Mouse (Mus musculus): ENCODE data around the gene Robo2.

DNA sequence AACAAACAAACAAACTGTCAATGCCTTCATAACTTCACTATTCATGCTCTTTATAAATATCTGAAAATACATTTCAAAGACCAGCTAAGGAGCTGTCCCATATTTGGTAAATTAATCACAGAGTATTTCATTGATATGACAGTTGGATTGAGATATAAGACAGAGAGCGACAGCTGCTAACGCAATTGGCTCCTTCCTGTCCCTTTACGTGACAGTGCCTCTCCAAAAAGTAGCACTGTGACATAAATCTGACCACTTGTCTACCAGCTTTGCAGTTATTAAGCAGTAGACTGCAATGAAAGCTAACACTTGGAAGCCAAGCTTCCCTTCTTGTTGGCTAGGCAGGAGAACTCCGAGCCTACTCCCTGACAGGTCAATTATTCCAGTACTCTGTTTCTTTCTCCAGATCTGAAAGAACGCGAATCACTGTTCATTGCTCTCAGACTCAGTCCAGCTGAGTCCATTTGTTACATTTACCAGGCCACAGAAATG lies 452.1 kb downstream of the Robo2 start:
- TF ChIP-seq CTCF (IDR thresholded peaks at IDR 0.05 in 2 of 3, conservative IDR thresholded peaks at IDR 0.05 in 1 of 3; ENCODE audit: control insufficient read depth in 1 of 3, insufficient read depth in 1 of 3, low read depth in 2 of 3, low read length in 3 of 3, poor library complexity in 1 of 3, severe bottlenecking in 1 of 3): no peak
- TF ChIP-seq POLR2A (IDR thresholded peaks at IDR 0.05; ENCODE audit: control insufficient read depth in 1 of 2, insufficient read depth in 1 of 2, low read depth in 1 of 2, low read length in 2 of 2, poor library complexity in 1 of 2): no peak

All from MEL (cell line).